Mouse (Mus musculus) heart, embryonic 15.5 days (tissue): Measurements from ENCODE around the gene Tnfrsf18. TPM values are rescaled to one million over a fixed set of nuclear protein-coding genes. Genes with fewer than 3 reads are reported as not detected.
A peak's percentile ranks its signal among the peaks of the same experiment; 100 is the strongest.

Experiments used
- ATAC-seq: fragments of 200-750 bp; cut with Nextera tagmentation; replicated peaks from 2 replicates; pipeline ENCODE4 v1.8.0; 2017; ENCODE audit warnings: low read depth, moderate TSS enrichment; ENCODE audit not compliant: insufficient number of reproducible peaks, insufficient read depth, low FRiP score
- H3K27ac ChIP-seq: fragments of 300-500 bp; sonication (generic); 2 replicates; pipeline ENCODE4 v1.5.1; 2015; ENCODE audit warnings: mild to moderate bottlenecking, inconsistent platforms
- H3K27me3 ChIP-seq: fragments of 300-500 bp; sonication (generic); 2 replicates; pipeline ENCODE4 v1.6.1; 2015; ENCODE audit warnings: inconsistent platforms
- H3K36me3 ChIP-seq: fragments of 300-500 bp; sonication (generic); 2 replicates; pipeline ENCODE4 v1.6.1; 2015; ENCODE audit warnings: mild to moderate bottlenecking, inconsistent platforms
- H3K4me1 ChIP-seq: fragments of 300-500 bp; sonication (generic); replicated peaks from 2 replicates; pipeline ENCODE4 v1.6.1; 2015; ENCODE audit warnings: inconsistent platforms
- H3K4me2 ChIP-seq: fragments of 300-500 bp; sonication (generic); 2 replicates; pipeline ENCODE4 v1.6.1; 2015; ENCODE audit warnings: inconsistent platforms, mild to moderate bottlenecking, moderate library complexity
- H3K4me3 ChIP-seq: fragments of 300-500 bp; sonication (generic); 2 replicates; pipeline ENCODE4 v1.5.1; 2015; ENCODE audit warnings: mild to moderate bottlenecking, inconsistent platforms
- H3K9ac ChIP-seq: fragments of 300-500 bp; sonication (generic); 2 replicates; pipeline ENCODE4 v1.6.1; 2015; ENCODE audit warnings: mild to moderate bottlenecking, inconsistent platforms
- H3K9me3 ChIP-seq: fragments of 300-500 bp; sonication (generic); replicated peaks from 2 replicates; pipeline ENCODE4 v1.6.1; 2016; ENCODE audit warnings: inconsistent platforms
- WGBS: fragments of 180-500 bp; shearing (Covaris S2); methylation state at CpG from one replicate; pipeline ENCODE4 v1.1.7; 2015; ENCODE audit warnings: mixed read lengths; 5-methylcytosine and 5-hydroxymethylcytosine counted together
- polyA plus RNA-seq: library from polyadenylated mRNA; unstranded; fragments of >200 nt; fragmentation: Nextera tagmentation; extraction: Ambion mirVana; gene quantifications from 2 replicates; pipeline ENCODE4 v1.2.1, GENCODE M21; 2015

Tnfrsf18 gene
- polyA plus RNA-seq, 1 experiment from 2014 or later: 1.9 TPM

GRCm38 (mm10) chr4:156014436-156014835, 11.5 kb upstream of the Tnfrsf18 start:
- Histone ChIP-seq H3K9me3 (no peaks in the 10 kb centered on the region), H3K4me3 (no peak overlapping the region), H3K4me1 (no peaks in the 10 kb centered on the region), H3K4me2 (no peak overlapping the region), H3K36me3 (peaks cover 32% of the 10 kb centered on the region), H3K27me3 (no peaks in the 10 kb centered on the region), H3K9ac (no peak overlapping the region), H3K27ac (no peak overlapping the region)
- ATAC-seq: no peak
- WGBS: 70% methylated on average over 2 of the region's 2 CpGs

GRCm38 (mm10) chr4:156019771-156020170, 6.2 kb upstream of the Tnfrsf18 start:
- H3K9me3 ChIP-seq: no peaks in the 10 kb centered on the region

GRCm38 (mm10) chr4:156021381-156021780, 4.6 kb upstream of the Tnfrsf18 start:
- peaks cover 10% of the 10 kb centered on the region for H3K4me1 ChIP-seq
- 68% methylated on average over 3 of the region's 3 CpGs for WGBS
- H3K27me3 ChIP-seq: no peaks in the 10 kb centered on the region
- H3K4me2 ChIP-seq: no peak overlapping the region
- no peak for ATAC-seq
- no peak overlapping the region for H3K4me3 ChIP-seq
- H3K36me3 ChIP-seq: no peaks in the 10 kb centered on the region; the same call in 1 of the 2 replicates
- no peak overlapping the region for H3K9ac ChIP-seq
- H3K27ac ChIP-seq: no peak overlapping the region
- no peaks in the 10 kb centered on the region for H3K9me3 ChIP-seq

More at GRCm38 (mm10) chr4:156019771-156020170, 6.2 kb upstream of the Tnfrsf18 start:
- 85% methylated on average over 12 of the region's 12 CpGs for WGBS
- H3K9ac ChIP-seq: no peak overlapping the region
- H3K27me3 ChIP-seq: no peaks in the 10 kb centered on the region
- H3K4me3 ChIP-seq: no peak overlapping the region
- ATAC-seq: no peak
- H3K4me1 ChIP-seq: no peaks in the 10 kb centered on the region
- no peak overlapping the region for H3K4me2 ChIP-seq
- H3K27ac ChIP-seq: no peak overlapping the region
- H3K36me3 ChIP-seq: no peaks in the 10 kb centered on the region; the same call in 1 of the 2 replicates

- ATAC-seq: no peak
- WGBS: 32% methylated on average over 9 of the region's 9 CpGs
- Histone ChIP-seq H3K9ac (no peak overlapping the region), H3K4me1 (peaks cover 12% of the 10 kb centered on the region), H3K27ac (no peak overlapping the region), H3K36me3 (no peaks in the 10 kb centered on the region; the same call in 1 of the 2 replicates), H3K9me3 (no peaks in the 10 kb centered on the region), H3K4me2 (no peak overlapping the region), H3K27me3 (no peaks in the 10 kb centered on the region), H3K4me3 (no peak overlapping the region)
Measured at GRCm38 (mm10) chr4:156021942-156022419, 4.0 kb upstream of the Tnfrsf18 start.

GRCm38 (mm10) chr4:156023520-156023919, 2.4 kb upstream of the Tnfrsf18 start:
- Histone ChIP-seq H3K27ac (no peak overlapping the region), H3K4me2 (no peak overlapping the region), H3K9ac (no peak overlapping the region), H3K36me3 (peaks cover 8% of the 10 kb centered on the region; the same call in 1 of the 2 replicates), H3K27me3 (no peaks in the 10 kb centered on the region), H3K4me3 (no peak overlapping the region), H3K9me3 (no peaks in the 10 kb centered on the region), H3K4me1 (peaks cover 12% of the 10 kb centered on the region)
- ATAC-seq: no peak
- WGBS: 80% methylated on average over 9 of the region's 9 CpGs

GRCm38 (mm10) chr4:156024184-156024583, 1.8 kb upstream of the Tnfrsf18 start:
- Histone ChIP-seq H3K4me2 (no peak overlapping the region), H3K36me3 (peaks cover 8% of the 10 kb centered on the region; the same call in 1 of the 2 replicates), H3K27ac (no peak overlapping the region), H3K27me3 (no peaks in the 10 kb centered on the region), H3K9me3 (no peaks in the 10 kb centered on the region), H3K4me3 (no peak overlapping the region), H3K9ac (no peak overlapping the region), H3K4me1 (peaks cover 12% of the 10 kb centered on the region)
- WGBS: 74% methylated on average over 7 of the region's 7 CpGs
- no peak; the same call in 1 of the 2 replicates for ATAC-seq

GRCm38 (mm10) chr4:156028580-156028979, 2.6 kb downstream of the Tnfrsf18 start:
- Histone ChIP-seq H3K4me1 (peaks cover 36% of the 10 kb centered on the region), H3K27ac (no peak overlapping the region), H3K4me3 (no peak overlapping the region), H3K27me3 (no peaks in the 10 kb centered on the region), H3K4me2 (no peak overlapping the region), H3K36me3 (peaks cover 8% of the 10 kb centered on the region; the same call in 1 of the 2 replicates), H3K9ac (no peak overlapping the region), H3K9me3 (no peaks in the 10 kb centered on the region)
- WGBS: 89% methylated on average over 7 of the region's 7 CpGs
- no peak for ATAC-seq

GRCm38 (mm10) chr4:156030651-156031118, 4.7 kb downstream of the Tnfrsf18 start:
- Histone ChIP-seq H3K27ac (peak overlapping the region; percentile 97), H3K36me3 (peaks cover 8% of the 10 kb centered on the region; the same call in 1 of the 2 replicates)
- WGBS: 41% methylated on average over 9 of the region's 9 CpGs

GRCm38 (mm10) chr4:156031255-156031592, 5.3 kb downstream of the Tnfrsf18 start:
- H3K36me3 ChIP-seq: peaks cover 8% of the 10 kb centered on the region; the same call in 1 of the 2 replicates
- H3K27ac ChIP-seq: peak overlapping the region; percentile 97
- ATAC-seq: peak; percentile 14
- H3K4me3 ChIP-seq: peak overlapping the region; percentile 67
- peaks cover 20% of the 10 kb centered on the region for H3K27me3 ChIP-seq
- H3K4me2 ChIP-seq: peak overlapping the region; percentile 79
- peak overlapping the region; percentile 65 for H3K9ac ChIP-seq
- no peaks in the 10 kb centered on the region for H3K9me3 ChIP-seq
- WGBS: 11% methylated on average over 7 of the region's 7 CpGs
- peaks cover 37% of the 10 kb centered on the region for H3K4me1 ChIP-seq

More at GRCm38 (mm10) chr4:156030651-156031118, 4.7 kb downstream of the Tnfrsf18 start:
- H3K27me3 ChIP-seq: peaks cover 14% of the 10 kb centered on the region
- peak overlapping the region; percentile 65 for H3K9ac ChIP-seq
- peak overlapping the region; percentile 79 for H3K4me2 ChIP-seq
- peak overlapping the region; percentile 67 for H3K4me3 ChIP-seq
- H3K4me1 ChIP-seq: peaks cover 43% of the 10 kb centered on the region
- H3K9me3 ChIP-seq: no peaks in the 10 kb centered on the region
- no peak for ATAC-seq

GRCm38 (mm10) chr4:156031593-156032391, 5.8 kb downstream of the Tnfrsf18 start:
- whole genome bisulfite sequencing: 1% methylated on average over 24 of the region's 24 CpGs
- peaks cover 25% of the 10 kb centered on the region for H3K27me3 ChIP-seq
- peak; percentile 92 for ATAC-seq

GRCm38 (mm10) chr4:156032856-156033255, 6.9 kb downstream of the Tnfrsf18 start:
- no peak overlapping the region for H3K9ac ChIP-seq
- ATAC-seq: no peak
- peaks cover 33% of the 10 kb centered on the region for H3K4me1 ChIP-seq
- H3K36me3 ChIP-seq: peaks cover 6% of the 10 kb centered on the region; the same call in 1 of the 2 replicates
- H3K4me2 ChIP-seq: peak overlapping the region; percentile 79; the same call in 1 of the 2 replicates
- no peak overlapping the region for H3K4me3 ChIP-seq
- peak overlapping the region; percentile 97 for H3K27ac ChIP-seq
- WGBS: 84% methylated on average over 4 of the region's 4 CpGs
- H3K9me3 ChIP-seq: no peaks in the 10 kb centered on the region
- H3K27me3 ChIP-seq: peaks cover 28% of the 10 kb centered on the region

More at GRCm38 (mm10) chr4:156031593-156032391, 5.8 kb downstream of the Tnfrsf18 start:
- Histone ChIP-seq H3K9ac (peak overlapping the region; percentile 65), H3K4me3 (peak overlapping the region; percentile 67), H3K9me3 (no peaks in the 10 kb centered on the region), H3K4me2 (peak overlapping the region; percentile 79), H3K27ac (peak overlapping the region; percentile 97), H3K36me3 (peaks cover 8% of the 10 kb centered on the region; the same call in 1 of the 2 replicates), H3K4me1 (peaks cover 33% of the 10 kb centered on the region)
